Mouse (Mus musculus): ENCODE data around the gene Hoxa4.

DNA sequence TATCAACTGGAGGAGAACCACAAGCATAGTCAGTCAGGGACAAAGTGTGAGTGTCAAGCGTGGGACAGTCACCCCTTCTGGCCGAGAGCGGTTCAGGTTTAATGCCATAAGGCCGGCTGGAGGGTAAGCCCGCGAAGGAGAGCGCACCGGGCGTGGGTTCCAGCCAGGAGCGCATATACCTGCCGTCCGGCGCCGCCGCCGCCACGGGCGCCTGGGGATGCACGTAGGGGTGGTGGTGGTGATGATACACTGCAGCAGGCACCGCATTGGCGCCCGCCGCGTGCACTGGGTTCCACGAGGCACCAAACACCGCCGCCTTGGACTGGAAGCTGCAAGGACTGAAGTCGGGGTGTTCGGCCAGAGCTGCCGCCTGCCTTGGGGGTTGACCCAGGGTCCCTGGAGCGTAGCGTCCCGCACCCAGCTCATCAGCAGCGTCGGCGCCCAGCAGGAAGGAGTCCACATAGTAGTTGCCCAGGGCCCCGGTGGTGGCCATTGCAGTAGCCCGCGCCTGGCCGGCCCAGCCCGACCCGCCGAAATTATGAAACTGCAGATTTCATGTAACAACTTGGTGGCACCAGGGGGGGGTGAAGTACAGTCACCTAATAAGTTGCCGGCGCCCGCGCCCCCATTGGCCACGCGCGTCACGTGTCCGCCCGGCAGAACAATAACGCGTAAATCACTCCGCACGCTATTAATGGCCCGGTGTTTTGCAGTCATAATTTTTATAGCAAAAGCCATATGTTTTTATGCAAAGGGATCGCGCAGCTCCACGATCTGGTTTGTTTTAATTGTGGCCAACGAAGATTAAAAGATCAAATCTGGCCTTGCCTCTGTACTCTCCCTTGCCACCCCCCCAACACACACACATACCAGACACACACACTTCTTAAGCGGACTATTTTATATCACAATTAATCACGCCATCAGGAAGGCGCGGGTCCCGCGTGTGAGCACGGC, 34.3 kb upstream of the Hoxa4 start:
- no peak for TF ChIP-seq GATA1 (IDR thresholded peaks at IDR 0.05; ENCODE audit: borderline replicate concordance, low read length)
- no peak for TF ChIP-seq FLI1 (IDR thresholded peaks at IDR 0.05; ENCODE audit: low read length)
